Mouse (Mus musculus) spleen, postnatal 4 days (tissue): ENCODE data around the gene Dst.
"Not testable (repeated sequence)": the region's sequence is repeated elsewhere in the genome, so short reads cannot be mapped to it uniquely, and the experiment has no call there.

Experiments
- DNase-seq, 2 experiments: peaks; one replicate each; pipeline ENCODE4 v3.0.0; 2022; ENCODE audit warnings: low spot score in 2 of 2

Gene Dst

DNA sequence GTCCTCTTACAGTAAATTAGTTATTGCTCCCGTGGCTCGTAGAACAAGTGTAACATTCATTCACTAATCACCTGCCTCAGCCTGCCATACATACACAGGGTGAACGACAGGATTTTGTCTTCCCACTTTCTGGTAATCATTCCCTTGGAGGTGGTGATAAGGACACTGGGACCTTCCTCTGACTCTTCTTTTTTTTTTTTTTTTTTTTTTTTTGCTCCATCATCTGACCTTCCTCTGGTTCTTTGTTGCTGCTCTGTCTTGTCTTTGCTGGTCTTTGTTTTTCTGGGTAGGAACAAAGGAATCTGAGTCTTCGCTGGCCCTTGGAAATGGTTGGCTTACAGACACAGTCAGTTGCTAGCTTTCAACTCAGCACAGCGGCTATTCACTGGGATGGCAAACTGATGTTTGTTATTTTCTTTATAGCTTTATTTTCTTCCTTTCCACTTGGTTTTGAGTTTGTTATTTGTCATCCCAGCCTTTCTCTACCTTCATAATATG is 157.6 kb downstream of the Dst start:
- no peak for DNase-seq

DNA sequence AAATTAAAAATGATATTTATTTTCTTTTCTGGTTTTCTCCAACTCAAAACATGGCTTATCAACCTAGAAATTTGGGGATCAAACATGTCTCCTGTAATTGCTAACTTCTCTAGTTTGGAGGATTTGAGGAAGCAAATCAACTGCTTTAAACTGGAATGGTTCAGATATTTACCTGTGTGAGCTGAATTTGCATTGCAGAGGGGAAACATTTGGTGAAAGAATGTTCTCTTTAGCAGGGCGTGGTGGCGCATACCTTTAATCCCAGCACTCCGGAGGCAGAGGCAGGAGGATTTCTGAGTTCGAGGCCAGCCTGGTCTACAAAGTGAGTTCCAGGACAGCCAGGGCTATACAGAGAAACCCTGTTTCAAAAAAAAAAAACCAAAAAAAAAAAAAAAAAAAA is 158.4 kb downstream of the Dst start:
- not testable (repeated sequence) for DNase-seq

DNA sequence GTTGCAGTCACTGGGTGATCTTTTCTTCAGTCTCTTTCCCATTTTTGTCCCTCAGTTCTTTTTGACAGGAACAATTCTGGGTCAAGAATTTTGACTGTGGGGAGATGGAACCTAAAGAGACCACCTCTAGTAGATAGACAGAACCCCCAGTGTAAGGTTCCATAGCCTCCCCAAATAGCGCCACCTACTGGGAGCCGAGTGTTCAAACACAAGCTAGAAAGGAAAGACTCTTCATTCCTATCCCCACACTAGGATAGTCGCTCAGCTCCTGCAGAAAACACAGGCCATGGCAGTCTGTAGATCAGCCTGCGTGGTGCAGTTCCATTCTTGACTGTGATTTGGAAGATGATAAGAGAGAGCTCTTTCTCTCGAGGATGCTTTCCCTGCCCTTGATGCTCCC is 160.3 kb downstream of the Dst start:
- peak in 1 of 2 experiments; percentile 64 for DNase-seq

DNA sequence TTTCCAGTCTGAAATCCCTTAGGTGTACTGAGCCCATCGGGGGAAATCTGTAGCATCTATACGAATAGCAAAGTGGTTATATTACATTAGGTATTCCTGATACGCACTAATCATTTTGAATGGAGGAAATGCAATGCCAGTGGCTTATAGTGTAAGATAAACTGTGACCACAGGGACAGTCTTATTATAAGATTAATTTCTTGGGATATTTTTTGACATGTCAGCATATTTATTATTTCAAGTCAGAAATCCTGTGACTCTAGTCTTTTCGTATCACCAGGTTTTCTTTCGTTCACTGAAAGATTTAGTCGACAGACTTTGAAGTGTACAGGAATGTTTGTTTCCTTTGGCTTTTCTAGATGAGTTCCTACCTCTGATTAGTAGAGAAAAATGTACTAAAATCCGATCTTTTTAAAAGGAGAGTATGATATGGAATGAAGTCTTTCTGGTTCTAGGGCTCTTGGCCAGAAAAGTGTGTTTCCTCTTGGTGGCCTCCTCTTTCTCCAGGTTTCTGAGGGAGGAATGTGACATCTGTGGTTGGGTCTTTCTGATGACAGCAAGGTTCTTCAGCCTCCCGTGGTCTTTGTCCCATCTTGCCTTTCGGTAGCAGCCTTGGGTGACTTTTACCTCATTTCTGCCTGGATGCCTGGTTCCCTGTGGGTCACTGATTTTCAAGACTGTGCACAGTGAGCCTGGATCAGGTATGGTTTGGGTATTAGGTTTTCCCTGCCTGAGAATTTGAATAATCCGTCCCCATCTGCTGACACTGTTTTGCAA is 161.7 kb downstream of the Dst start:
- no peak for DNase-seq

DNA sequence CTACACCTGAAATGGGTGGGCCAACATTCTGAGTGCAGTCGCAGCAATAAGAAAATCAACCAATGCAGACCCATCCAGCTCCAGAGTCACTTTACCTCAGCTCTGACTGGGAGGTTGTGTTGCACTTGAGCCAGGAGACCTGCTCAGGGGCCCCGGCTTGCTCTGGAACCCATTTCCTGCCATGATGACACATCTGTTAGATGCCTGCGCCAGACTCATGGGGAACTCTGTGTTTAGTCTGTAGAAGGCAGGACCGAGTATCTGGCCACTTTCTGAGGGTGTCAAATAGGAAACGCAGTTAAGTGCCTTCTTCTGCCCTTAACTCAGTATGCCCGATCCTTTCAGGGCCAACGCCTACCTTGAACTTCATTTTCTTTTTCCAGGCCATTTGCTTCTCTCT is 162.4 kb downstream of the Dst start:
- no peak for DNase-seq

DNA sequence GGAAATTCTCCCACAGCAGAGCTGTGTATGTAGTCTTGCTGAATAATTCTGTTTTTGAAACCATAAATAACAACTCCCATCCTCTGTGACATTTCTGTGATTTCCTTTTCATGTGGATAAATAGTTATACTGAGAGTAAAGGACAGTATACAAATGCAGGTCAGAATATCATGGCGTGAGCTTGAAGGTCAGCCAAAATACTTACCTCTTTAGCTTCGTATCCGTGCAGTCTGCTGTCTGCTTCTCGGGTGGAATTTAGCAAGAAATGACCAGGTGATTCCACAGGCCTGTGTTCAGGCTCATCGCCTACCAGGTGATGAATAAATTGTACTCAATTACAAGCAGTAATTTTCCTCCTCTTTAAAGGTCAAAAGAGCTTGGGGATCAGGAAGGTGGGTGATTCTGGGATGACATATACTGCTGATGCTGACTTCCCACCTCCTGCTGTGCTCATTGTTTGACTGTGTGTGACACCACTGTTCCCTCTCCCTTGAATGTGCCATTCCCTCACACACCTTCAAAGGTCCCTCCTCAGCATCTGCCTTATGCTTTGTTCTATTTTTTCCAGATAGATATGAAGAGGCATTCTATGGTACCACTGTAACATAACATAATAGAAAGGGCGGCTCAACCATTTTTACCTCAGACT is 163.1 kb downstream of the Dst start:
- DNase-seq, result no peak

DNA sequence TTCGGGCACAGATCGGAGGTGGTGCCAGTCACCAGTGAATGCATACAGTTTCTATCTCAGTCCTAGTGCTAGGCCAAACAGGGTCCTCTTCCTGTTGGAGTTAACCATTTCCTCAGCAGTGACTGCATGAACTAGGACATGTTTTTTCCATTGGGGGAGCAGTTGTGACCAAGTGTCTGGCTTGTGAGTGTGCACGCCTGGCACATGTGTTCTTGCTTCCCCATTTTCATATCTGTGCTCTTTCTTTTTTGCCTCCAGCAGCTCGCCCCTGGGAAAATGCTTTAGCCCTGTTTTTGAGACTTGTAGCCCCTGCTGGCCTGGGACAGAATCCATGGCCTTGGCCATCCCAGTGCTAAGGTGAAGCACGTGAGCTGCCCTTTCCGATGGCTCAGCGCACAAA is 164.2 kb downstream of the Dst start:
- no peak for DNase-seq

DNA sequence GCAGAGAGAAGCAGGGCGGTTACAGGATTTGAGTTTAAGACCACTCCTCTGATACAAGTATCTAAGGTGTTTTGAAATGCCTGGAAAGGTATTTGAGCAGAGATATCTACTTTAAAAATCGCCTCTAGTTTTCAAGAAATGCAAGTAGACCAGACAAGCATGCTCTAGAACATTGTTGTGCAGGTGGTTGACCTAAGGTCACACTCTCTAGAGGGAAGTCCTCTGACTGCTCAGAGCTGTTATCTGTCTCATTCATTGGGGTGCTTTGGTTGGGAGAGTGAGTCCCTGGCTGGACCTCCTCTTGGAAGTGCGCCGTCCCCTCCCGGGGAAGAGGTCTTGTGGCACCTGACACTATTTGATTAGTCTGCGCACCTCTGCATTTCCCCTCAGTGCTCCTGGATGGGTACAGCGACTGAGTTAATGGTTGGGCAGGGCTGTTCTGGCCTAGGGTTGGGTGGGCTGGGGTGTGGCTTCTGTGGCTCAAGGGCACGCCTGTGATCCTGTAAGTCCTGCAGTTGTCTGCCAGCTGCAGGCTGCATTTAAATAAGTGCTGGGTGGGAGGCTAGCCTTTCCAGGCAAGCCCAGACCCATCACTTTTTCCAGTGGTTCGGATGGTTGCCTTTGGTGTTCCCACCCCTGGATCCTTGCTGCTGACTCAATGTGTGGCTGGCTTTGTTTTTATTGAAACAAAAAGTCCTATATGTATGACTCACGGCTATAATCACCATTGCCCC is 165.6 kb downstream of the Dst start:
- no peak for DNase-seq

DNA sequence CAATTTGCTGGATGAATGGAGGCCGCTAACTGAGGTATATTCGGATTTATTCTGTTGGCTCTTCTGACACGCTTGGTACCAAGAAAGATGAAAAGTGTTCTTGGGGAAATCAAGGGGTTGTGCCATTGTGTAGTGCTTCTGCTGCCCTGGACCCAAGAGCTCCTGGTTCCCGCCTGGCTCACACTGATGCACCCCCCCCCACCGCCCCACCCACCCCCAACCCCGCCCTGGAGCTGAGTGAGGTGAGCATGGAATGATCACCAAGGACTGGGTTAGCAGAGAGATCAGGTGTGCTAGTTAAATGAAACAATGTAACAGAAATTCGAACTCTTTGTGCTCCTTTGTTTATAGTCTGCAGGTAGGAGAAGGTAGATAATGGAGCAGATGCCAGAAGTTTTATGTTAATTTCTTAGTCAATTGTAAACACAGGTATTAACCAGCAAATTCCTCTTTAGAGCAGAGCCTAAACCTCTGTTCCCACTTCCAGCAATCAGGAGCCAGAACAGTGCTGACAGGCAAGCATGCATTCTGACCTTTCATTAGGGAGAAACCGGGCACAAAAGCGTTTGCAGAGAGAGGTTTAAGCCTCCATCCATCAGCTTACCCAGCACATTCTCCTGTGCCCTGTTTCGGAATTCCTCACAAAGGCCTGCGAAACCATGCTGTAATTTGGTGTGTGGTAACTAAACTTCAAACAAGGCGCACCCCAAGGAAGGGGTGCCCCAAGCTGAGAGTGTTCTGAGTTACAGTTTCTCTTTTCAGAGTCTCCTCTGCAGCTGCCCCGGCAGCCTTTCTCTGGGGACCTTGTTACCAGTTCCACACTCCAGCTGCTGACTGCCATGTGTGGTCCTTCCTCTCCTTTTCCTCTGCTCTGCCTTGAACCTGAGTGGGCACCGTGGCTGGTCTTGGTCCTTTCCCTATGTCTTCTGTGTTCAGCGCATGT is 166.5 kb downstream of the Dst start:
- DNase-seq, result no peak

DNA sequence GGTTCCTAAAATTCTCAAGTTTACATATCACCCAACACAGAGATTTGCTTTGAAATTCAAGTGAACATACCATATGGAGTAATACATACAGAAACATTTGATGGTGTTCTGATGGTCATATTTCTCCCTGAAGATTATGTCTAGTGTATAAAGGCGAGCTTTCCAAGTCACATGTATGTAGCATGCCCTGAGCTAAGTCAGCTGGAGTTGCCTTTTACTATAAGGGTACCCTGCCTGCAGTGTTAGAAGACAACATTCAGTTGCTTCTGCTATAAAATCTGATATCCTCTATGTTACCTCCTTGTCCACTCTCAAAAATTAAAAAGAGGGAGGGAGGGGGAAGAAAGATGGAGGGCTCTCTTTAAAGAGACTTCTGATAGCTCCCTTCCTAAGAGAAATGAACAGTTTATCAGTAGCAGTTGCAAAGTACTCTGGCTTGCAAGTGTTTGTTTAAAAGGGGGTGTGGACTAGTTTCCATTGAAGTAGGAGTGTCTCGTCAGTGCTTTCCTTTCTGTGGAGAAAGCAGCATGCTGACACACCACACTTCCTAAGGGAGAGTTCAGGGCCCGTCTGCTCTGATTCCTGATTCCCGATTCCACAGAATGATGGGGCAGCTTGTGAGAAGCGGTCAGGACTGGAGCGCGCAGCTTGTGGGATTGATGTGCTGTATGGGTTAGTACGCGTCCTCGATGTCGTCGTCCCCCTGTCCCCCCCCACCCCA is 168.8 kb downstream of the Dst start:
- DNase-seq, result no peak

DNA sequence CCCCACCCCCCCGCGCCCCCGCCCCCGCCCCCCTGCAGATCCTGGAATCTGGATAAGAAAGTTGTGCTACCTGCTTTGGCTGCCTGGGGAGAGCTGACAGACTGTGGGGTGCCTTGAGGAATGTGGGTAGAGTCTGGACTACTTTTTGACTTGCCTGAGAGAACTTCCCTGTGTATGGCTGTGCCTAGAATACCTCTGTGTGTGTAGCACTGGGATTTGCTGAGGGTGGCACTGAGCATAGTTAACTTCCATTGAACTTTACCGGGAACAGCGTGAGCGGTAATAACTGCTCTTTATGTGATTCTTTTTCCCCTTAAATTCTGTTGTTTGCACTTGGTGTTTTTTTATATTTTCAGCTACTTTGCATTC is 169.4 kb downstream of the Dst start:
- no peak for DNase-seq

DNA sequence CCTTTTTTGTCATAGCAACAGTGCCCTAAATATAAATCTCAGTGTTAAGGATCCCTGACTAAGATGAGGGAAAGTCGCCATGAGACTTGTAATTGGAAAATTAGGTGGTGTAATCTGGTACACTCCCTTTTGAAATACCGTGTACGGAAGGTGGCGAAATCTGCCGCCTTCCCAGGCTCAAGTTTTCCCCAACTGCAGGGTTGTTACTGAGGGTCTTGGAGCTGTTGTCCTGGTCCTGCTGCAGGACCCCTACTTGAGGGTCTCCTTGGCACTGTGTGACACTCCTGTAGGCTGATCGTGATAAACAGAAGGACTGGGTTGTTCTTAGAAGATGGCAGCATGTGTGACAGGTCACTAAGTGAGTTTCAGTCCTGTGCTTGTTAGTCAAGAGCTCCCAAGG is 169.9 kb downstream of the Dst start:
- DNase-seq, result no peak

DNA sequence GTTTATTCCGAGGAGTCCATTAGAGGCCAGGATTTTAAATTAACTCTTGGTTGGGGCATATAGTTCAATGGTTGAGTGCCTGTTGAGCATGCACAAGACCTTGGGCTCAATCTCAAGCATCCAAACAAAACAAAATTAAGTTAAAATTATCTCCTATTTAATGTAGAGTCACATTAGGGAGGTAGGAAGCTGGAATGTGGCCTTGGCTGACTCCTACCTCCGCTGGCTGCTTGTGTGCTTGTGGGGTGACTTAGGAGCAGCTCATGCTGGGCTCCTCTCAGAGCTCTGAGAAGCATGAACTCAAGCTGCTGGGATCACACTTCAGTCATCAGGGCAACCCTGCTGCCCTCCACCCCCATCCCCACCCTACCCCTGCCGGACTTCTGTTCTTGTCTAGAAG is 181.0 kb downstream of the Dst start:
- DNase-seq, result no peak

DNA sequence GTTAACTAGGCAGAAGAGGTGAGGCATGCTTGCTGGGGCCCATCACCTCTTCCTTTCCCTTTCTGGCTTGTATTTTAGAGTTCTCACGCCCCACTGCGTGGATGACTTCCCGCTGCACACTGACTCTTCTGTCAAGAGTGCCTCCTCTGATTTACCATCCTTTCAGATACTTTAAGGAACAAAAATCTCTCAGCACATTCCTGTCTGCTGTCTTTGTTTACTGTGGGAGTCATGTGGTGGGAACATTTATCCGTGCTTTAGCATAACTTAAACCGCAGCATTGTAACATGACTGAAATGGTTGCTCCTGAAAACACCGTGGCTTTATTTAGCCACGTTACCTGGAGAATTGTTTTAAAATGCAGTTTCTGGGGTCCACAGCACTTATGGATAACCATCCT is 182.7 kb downstream of the Dst start:
- no peak for DNase-seq

DNA sequence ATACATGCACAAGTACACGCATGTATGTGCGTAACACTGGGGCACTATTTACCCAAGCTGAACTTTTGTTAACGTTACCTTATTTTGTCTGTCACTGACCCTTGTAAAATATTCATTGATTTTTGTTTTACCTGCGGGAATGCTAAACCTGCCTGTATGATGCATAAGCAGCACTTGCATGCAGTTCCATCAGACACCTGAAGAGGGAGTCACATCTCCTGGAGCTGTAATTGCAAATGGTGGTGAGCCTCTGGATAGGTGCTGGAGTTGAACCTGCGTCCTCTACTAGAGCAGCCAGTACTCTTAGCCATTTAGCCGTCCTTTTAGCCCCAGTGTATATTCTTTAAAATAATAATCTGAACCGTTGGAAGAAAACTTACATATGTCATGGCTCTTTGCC is 185.6 kb downstream of the Dst start:
- DNase-seq, result no peak

DNA sequence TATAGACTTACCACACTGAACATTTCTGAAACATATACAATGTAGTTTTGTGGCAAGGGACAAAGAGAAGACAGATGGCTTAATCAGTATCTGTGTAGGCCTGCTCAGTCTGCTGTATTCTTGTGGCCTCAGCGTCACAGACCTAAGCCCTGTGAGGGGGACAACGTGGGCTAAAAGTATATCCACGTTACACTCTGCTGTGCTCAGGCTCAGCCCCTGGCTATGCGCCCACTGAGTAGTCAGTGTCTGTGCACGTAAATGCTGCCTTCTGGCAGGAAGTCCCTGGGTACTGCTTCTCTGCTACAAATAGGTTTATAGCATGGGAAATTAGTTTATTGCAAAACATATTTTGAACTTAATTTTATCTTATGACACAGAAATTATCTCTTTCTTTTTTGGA is 186.3 kb downstream of the Dst start:
- no peak for DNase-seq

DNA sequence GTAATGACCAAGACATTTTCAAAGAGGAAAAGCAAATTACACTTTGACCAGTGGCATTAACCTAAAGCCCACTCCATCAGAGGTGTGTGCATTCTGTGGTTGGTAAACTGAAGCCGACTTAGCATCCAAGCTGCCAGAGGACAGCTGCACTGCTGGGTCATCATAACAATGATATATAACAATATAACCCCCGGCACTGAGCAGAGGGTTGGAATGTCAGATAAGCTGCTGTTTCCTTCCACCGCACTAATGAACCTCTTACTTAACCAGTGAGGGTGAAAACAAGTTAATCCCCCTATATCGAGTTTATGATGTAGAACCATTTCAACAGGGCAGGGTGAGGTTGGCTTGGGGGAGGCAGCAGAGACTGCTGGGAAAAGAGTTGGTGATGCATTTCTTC is 187.1 kb downstream of the Dst start:
- DNase-seq, result no peak

DNA sequence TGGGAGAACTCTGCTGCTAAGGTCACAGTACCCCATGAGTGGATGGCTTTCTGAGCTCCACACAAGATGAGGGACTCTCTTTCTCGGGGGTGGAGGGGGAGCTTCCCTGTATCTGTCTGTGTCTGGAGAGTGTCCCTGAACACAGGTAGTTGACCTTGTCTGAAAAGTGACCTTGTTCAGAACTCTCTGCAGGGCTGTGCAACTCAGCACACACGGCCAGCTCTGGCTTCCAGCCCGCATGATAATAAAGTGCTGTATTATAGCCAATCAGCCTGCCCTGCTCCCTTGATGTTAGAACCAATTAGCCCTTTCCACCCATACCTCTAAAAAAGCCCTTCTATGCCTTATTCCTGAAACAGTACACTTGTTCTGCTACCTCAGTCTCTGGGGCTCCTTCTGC is 188.9 kb downstream of the Dst start:
- DNase-seq, result no peak

DNA sequence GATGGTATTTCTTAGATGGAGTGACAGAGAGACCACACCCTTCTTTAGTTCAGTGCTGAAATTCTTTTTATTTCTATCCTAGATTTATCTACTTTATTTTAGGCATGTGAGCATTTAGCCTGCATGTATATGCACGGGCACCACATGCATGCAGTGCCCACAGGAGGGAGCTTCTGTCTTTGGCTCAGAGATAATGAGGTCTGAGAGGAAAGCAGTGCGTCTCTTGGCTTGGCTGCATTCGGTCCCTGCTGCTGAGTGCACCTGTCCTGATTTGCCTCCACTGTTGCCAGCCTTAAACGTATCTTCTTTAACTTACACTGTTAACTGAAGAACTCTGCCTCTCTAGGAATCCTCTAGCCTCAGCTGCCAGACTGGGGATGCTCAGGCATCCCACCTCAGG is 189.6 kb downstream of the Dst start:
- no peak for DNase-seq

DNA sequence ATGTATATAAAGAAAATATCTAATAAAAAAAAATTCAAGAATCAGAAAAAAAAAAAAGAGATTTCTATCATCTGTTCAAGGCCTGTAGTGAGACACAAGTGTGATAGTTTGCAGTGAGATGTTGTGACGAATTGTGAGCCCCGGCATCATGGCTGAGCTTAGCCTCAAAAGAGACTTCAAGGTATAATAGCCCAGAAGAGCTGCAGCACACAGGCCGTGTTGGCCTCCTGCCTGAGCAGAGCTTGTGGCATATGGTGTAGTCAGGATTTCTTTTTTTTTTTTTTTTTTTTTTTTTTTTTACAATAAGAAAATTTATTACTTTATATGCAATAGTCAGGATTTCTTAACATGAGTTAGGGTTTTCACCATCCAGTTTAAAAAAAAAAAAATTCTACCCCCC is 191.4 kb downstream of the Dst start:
- no peak for DNase-seq

DNA sequence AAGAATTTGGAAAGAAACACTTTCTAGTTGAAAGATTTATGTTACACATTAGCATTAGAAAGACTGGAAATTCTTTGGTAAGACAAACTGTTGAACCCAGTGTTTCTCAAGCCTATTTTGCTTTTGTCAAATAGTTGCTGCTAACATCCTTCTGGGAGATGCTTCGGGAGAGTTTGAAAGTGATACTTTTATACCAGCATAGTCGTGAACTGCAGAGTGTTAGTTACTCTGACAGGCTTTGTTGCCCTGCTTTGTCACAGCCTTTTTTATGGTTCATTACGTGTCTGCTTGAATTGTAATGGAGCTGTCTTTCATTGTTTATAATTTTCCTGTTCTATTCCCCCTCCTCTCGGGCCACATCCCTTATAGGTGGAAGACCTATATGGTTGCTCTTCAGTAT is 192.4 kb downstream of the Dst start:
- DNase-seq, result no peak
